Mouse (Mus musculus) neural tube, embryonic 14.5 days (tissue): ENCODE measurements at regions not wholly inside any gene's neighbourhood (a gene's known extent, or its start where the extent isn't known, plus 50 kb on each side); places are given as distances from the start of the nearest gene placed in this dataset.

Experiments used
- ATAC-seq: fragments of 200-750 bp; cut with Nextera tagmentation; 2 replicates; pipeline ENCODE4 v1.8.0; 2017; ENCODE audit warnings: low read depth, mild to moderate bottlenecking, moderate TSS enrichment, moderate library complexity
- H3K27ac ChIP-seq: fragments of 300-500 bp; sonication (generic); 2 replicates; pipeline ENCODE4 v1.5.1; 2014; ENCODE audit warnings: low read depth, mild to moderate bottlenecking, control low read depth, low read length, moderate library complexity, mixed read lengths
- H3K27me3 ChIP-seq: fragments of 300-500 bp; sonication (generic); 2 replicates; pipeline ENCODE4 v1.6.1; 2014; ENCODE audit warnings: low read length; ENCODE audit not compliant: control insufficient read depth, insufficient read depth
- H3K36me3 ChIP-seq: fragments of 300-500 bp; sonication (generic); 2 replicates; pipeline ENCODE4 v1.6.1; 2014; ENCODE audit warnings: low read length, mixed read lengths; ENCODE audit not compliant: control insufficient read depth, insufficient read depth
- H3K4me1 ChIP-seq: fragments of 300-500 bp; sonication (generic); 2 replicates; pipeline ENCODE4 v1.6.1; 2014; ENCODE audit warnings: low read length; ENCODE audit not compliant: control insufficient read depth, insufficient read depth
- H3K4me2 ChIP-seq: fragments of 300-500 bp; sonication (generic); 2 replicates; pipeline ENCODE4 v1.6.1; 2014; ENCODE audit warnings: mild to moderate bottlenecking, low read depth, low read length, control low read depth
- H3K4me3 ChIP-seq: fragments of 300-500 bp; sonication (generic); 2 replicates; pipeline ENCODE4 v1.5.1; 2014; ENCODE audit warnings: low read depth, low read length, control low read depth, mixed read lengths
- H3K9ac ChIP-seq: fragments of 300-500 bp; sonication (generic); replicated peaks from 2 replicates; pipeline ENCODE4 v1.6.1; 2014; ENCODE audit warnings: low read depth, mild to moderate bottlenecking, control low read depth, low read length, mixed read lengths
- H3K9me3 ChIP-seq: fragments of 300-500 bp; sonication (generic); 2 replicates; pipeline ENCODE4 v1.6.1; 2016; ENCODE audit warnings: low read length; ENCODE audit not compliant: control insufficient read depth
- WGBS: fragments of 180-500 bp; shearing (Covaris S2); extraction: QIAGEN DNeasy Blood & Tissue Kit; methylation state at CpG from one replicate; pipeline ENCODE4 v1.1.7; 2014; 5-methylcytosine and 5-hydroxymethylcytosine counted together

DNA sequence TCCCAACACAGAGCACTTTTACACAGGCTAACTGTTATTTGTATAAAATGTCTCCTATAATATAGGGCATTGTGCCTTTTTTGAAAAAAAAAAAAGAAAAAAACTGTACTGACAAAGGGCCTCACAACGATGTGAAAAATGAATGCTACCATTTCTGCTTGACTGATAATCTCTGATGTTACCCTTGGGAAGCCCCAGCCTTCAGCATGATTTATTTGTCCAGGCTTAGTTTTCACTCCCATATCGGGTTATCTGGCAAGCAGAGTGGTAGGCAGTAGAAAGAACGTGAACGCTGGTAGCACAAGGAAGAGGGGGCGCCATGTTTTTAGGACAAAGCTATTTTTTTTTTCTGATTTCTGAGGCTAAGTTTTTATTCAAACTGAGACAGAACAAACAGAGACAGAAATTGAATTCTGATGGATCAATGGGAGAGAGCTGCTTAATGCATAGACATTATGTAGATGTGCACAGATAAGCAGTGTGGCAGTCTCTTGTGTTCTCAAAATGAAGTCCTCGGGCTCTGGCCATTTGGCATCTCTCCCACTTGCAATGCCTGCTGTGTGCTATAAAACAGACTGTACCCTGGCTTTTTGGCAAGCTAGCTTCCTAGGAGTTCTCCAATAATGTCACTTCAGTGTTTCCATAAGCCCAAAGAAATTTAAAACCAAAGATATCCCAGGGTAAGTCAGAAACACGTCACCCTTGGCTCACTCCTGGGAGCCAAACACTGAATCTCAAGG, 139.3 kb downstream of the Gm19410 start:
- Histone ChIP-seq H3K36me3 (no peaks in the 10 kb centered on the region), H3K9me3 (no peaks in the 10 kb centered on the region), H3K27me3 (no peaks in the 10 kb centered on the region), H3K4me3 (no peak overlapping the region), H3K27ac (peak overlapping the region; percentile 24), H3K4me2 (no peak overlapping the region), H3K9ac (no peak overlapping the region), H3K4me1 (peaks cover 2% of the 10 kb centered on the region; the same call in 1 of the 2 replicates)
- 24% methylated on average over 7 of the region's 7 CpGs for WGBS
- peak; percentile 74 for ATAC-seq

GRCm38 (mm10) chr8:35907998-35908397, 142.4 kb downstream of the Gm19410 start:
- peaks cover 2% of the 10 kb centered on the region; the same call in 1 of the 2 replicates for H3K4me1 ChIP-seq
- ATAC-seq = no peak
- no peak overlapping the region for H3K4me2 ChIP-seq
- H3K9me3 ChIP-seq = no peaks in the 10 kb centered on the region
- H3K27me3 ChIP-seq = no peaks in the 10 kb centered on the region
- H3K36me3 ChIP-seq = no peaks in the 10 kb centered on the region
- H3K9ac ChIP-seq = no peak overlapping the region
- no peak overlapping the region for H3K4me3 ChIP-seq
- 80% methylated on average over 2 of the region's 2 CpGs for WGBS
- H3K27ac ChIP-seq = no peak overlapping the region

DNA sequence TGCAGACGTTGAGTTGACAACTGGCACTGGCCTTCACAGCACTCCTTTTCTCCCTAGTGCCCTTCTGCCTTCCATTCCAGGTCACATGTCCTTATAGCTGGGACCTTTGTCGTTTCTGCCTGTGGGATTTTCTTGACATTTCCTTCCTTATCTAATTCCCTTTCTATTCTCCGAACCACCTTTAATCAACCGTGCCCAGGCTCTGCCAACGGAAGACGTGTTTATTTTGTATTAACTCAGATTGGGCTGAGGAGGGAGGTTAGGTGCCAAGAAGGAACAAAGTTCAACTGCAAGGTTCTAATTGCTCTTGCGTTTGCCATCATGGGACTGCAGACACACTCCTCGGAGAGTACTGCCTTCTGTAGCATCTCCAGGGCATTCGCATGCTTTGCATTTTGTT, 146.7 kb downstream of the Gm19410 start:
- no peak overlapping the region for H3K27ac ChIP-seq
- H3K27me3 ChIP-seq = no peaks in the 10 kb centered on the region
- H3K36me3 ChIP-seq = no peaks in the 10 kb centered on the region
- H3K4me2 ChIP-seq = no peak overlapping the region
- 81% methylated on average over 9 of the region's 9 CpGs for WGBS
- H3K4me1 ChIP-seq = no peaks in the 10 kb centered on the region
- no peak for ATAC-seq
- no peak overlapping the region for H3K9ac ChIP-seq
- no peak overlapping the region for H3K4me3 ChIP-seq
- H3K9me3 ChIP-seq = no peaks in the 10 kb centered on the region

DNA sequence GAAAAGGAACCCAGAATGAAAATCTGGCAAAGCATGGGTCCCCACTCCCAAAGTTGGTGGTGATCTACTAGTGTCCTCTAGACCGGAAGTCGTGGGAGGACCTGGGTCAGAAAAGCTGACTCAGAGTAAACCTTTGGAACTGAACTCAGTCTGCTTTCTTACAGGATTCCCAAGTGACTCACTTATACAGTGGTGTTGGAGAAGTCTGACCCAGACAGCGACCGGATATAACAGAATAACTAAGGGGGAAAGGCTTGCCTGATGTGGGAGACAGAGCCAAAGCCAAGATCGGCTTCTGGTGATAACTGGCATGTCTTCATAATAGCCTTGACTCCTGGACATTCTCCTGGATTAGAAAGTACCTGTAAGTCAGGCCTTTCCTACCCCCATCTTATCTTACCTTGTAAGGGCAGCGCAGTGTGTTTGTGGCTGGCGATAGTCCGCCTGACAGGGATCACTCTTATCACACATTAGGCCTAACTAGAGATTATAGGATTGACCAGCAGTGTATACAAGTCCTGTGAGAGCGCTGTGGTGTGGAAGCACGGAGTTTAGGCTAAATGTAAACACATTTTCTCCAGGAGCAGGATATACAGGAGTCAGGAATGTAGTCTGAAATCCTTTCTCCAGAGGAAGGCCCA, 150.4 kb downstream of the Gm19410 start:
- Histone ChIP-seq H3K27me3 (no peaks in the 10 kb centered on the region), H3K4me1 (no peaks in the 10 kb centered on the region), H3K4me2 (no peak overlapping the region), H3K27ac (no peak overlapping the region), H3K36me3 (no peaks in the 10 kb centered on the region), H3K9me3 (no peaks in the 10 kb centered on the region), H3K9ac (no peak overlapping the region), H3K4me3 (no peak overlapping the region)
- no peak for ATAC-seq
- 89% methylated on average over 10 of the region's 10 CpGs for WGBS

GRCm38 (mm10) chr8:35917573-35917972, 152.0 kb downstream of the Gm19410 start:
- no peaks in the 10 kb centered on the region for H3K36me3 ChIP-seq
- no peak overlapping the region for H3K27ac ChIP-seq
- H3K4me3 ChIP-seq = no peak overlapping the region
- H3K9me3 ChIP-seq = no peaks in the 10 kb centered on the region
- no peaks in the 10 kb centered on the region for H3K4me1 ChIP-seq
- no peak for ATAC-seq
- H3K9ac ChIP-seq = no peak overlapping the region
- no peaks in the 10 kb centered on the region for H3K27me3 ChIP-seq
- H3K4me2 ChIP-seq = no peak overlapping the region
- WGBS = 77% methylated on average over 3 of the region's 3 CpGs

- Histone ChIP-seq H3K4me3 (no peak overlapping the region), H3K27ac (no peak overlapping the region), H3K4me1 (no peaks in the 10 kb centered on the region), H3K4me2 (no peak overlapping the region), H3K9ac (no peak overlapping the region), H3K27me3 (no peaks in the 10 kb centered on the region), H3K9me3 (no peaks in the 10 kb centered on the region), H3K36me3 (no peaks in the 10 kb centered on the region)
- 81% methylated on average over 6 of the region's 6 CpGs for WGBS
- no peak for ATAC-seq
Measured at GRCm38 (mm10) chr8:35919451-35919850, 153.9 kb downstream of the Gm19410 start.

GRCm38 (mm10) chr8:35919859-35920675, 154.5 kb downstream of the Gm19410 start:
- H3K4me2 ChIP-seq = no peak overlapping the region
- no peak overlapping the region for H3K9ac ChIP-seq
- H3K4me1 ChIP-seq = no peaks in the 10 kb centered on the region
- no peaks in the 10 kb centered on the region for H3K36me3 ChIP-seq
- 29% methylated on average over 8 of the region's 8 CpGs for WGBS
- H3K27ac ChIP-seq = no peak overlapping the region
- no peaks in the 10 kb centered on the region for H3K9me3 ChIP-seq
- no peaks in the 10 kb centered on the region for H3K27me3 ChIP-seq
- no peak for ATAC-seq
- no peak overlapping the region for H3K4me3 ChIP-seq

- Histone ChIP-seq H3K36me3 (no peaks in the 10 kb centered on the region), H3K9ac (no peak overlapping the region), H3K4me1 (no peaks in the 10 kb centered on the region), H3K9me3 (no peaks in the 10 kb centered on the region), H3K4me2 (no peak overlapping the region), H3K4me3 (no peak overlapping the region), H3K27me3 (no peaks in the 10 kb centered on the region), H3K27ac (no peak overlapping the region)
- WGBS = 82% methylated on average over 1 of the region's 1 CpGs
- ATAC-seq = no peak
Measured at GRCm38 (mm10) chr8:35924026-35924425, 158.4 kb downstream of the Gm19410 start.

DNA sequence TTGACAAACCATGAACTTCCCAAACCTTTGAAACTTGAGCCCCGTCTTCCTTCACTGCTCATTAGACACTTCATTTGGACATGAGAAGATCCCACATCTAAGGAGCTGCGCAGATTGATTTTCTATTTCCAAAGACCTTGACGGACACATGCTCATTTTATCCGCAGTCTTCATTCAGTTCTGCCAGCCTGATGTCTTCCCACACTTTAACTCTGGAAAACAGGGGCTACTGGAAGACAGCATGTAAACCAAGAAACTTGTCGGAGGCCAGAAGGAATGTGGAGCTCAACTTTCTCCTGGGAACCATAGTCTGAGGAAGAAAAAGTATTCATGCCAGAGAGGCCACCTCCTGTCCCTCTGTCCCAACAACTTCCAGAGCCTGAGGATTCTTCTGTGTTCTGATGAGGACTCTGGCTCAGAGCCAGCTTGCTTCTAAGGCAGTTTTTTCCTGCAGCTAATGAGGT, 161.8 kb downstream of the Gm19410 start:
- Histone ChIP-seq H3K9ac (no peak overlapping the region), H3K4me2 (no peak overlapping the region), H3K4me3 (no peak overlapping the region), H3K27ac (no peak overlapping the region), H3K27me3 (no peaks in the 10 kb centered on the region), H3K9me3 (no peaks in the 10 kb centered on the region), H3K36me3 (no peaks in the 10 kb centered on the region), H3K4me1 (no peaks in the 10 kb centered on the region)
- no peak for ATAC-seq
- 89% methylated on average over 5 of the region's 5 CpGs for WGBS
